Mouse (Mus musculus) 416B (cell line): Measurements from ENCODE around the gene Oaz3.

ENCODE experiments used
- DNase-seq: peaks from one replicate; pipeline ENCODE4 v3.0.0; 2011; ENCODE audit warnings: low read depth

Gene Oaz3

GRCm38 (mm10) chr3:94387391-94387790 is 56.3 kb downstream of the Oaz3 start:
- DNase-seq, result no peak

DNA sequence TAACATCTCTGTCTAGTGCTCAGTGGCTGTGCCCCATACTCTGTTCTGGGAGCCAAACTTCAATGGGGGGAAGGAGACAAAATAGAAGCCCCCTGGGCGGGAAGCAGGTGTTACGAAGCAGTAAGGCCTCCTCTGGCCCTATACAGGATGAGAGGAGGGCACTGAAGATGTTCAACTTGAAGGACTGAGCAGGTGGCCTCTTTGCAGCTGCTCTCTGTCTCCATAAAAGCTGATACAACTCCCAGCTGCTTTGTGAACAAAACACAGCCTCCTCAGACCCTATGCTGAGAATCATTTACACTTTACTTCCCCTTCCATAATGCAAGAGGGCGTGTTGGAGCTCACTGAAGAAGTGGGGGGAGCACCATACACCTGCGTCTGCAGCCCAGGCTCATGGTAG is 57.0 kb downstream of the Oaz3 start:
- no peak for DNase-seq

DNA sequence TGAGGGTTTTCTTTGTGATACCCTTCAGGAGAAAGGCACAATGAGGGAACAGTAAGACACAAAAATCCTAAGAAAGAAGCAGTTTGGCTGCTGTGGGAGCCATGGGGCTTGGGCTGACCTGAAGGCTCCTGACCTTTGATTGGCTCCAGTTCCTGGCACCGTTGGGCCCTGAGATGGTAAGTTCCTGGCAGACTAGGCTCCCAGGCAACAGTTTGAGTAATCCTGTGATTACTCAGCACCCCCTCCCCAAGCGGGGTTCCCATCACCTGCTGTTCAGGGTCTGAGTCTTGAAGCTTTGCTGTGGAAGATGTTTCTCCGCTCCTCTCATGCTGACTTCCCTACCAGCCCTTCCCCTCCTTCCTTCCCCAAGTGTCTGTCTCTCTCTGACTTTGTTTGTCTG is 60.2 kb downstream of the Oaz3 start:
- DNase-seq, result no peak
